Mouse (Mus musculus): ENCODE measurements around the gene Mcrip2.
"Not testable (repeated sequence)": the region's sequence is repeated elsewhere in the genome, so short reads cannot be mapped to it uniquely, and the experiment has no call there.

Mcrip2 gene

DNA sequence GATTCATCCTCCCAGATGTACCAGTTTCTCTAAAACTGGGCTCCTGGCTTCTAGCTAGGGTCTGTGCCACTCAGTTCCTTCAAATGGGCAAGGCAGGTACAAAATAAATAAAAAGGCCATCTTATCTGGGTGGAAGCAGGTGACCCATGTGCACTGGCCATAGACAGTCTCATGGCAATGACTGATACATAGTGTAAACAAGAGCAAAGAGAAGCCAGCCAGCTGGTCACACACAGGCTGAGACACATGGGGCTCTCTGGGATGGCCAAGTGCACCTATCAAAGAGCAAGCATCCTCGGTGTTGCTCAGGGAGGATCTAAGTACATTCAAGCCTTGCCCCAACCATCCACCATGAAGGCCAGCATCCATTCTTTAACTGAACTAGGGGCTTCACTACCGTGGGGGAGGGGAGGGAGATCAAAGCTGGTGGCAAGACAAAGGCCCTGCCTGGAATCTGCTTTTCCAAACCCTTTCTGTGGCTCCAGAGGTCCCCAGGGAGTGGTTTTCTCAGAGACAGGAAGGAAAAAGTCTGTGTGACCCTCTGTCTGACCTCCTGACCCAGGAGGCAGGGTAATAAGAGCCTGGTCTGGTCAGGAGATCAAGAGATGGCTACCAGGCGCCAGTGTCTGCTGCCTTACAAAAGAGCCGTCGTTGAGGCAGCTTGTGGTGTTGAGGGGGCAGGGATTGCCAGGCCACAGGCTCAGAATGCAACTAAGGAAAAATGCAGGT is 12.5 kb upstream of the Mcrip2 start:
- peak; percentile 76 for DNase-seq (ENCODE audit: extremely low spot score, low spot score)

DNA sequence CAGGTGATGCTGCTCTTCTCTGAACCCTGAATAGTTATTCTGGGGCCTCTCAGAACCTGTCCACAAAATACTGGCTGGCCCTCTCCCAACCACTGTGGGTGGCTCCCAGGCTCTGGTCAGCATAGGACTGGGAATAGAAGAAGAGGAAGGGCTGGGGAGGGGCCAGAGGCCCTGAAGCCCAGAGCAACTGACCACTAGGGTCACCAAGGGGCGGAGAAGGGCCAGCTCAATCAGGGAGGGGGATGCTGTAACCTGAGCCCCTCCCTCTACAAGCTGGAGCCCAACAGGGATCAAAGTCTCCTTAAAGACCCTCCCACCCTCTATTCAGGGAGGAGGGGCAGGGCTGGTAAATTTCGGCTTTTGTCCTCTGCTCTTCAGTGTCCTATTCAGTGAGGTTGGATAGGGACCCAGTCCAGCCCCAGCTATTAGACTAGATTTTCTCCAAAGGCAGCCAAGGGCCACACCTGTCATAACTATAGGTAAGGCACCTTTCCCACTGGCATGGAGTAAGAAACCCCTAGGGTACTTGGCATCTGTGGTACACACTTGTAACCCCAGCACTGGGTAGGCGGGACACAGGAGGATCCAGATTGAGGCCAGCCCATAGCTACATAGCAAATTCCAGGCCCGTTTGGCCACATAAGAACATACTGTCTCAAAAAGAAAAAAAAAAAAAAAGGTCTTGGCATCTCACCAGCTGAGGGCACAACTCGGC is 11.8 kb upstream of the Mcrip2 start, which contains the start of gene Wfikkn1:
Wfikkn1 (minus strand) TSS at position 663 of the 715 bp plus-strand sequence.
- peak; percentile 52 for DNase-seq (ENCODE audit: extremely low spot score, low spot score)

DNA sequence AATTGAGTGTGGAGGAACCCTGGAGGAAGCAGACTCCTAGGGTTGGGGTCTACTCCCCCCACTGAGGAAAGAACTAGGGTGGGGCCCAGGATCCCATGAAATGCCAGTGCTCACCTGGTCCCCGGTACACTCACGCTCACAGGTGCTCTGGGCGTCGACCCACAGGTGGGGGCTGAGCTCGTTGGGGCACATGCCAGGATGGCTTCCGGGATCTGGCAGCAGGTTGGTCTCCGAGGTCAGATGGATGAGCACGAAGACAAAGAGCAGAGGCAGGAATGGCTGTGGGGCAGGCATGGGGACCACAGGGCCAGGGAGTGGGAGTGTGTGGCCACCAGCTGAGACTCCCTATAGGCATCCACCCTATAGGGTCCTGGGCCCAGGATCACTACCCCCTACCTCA is 11.2 kb upstream of the Mcrip2 start:
- DNase-seq (ENCODE audit: extremely low spot score, low spot score): no peak

DNA sequence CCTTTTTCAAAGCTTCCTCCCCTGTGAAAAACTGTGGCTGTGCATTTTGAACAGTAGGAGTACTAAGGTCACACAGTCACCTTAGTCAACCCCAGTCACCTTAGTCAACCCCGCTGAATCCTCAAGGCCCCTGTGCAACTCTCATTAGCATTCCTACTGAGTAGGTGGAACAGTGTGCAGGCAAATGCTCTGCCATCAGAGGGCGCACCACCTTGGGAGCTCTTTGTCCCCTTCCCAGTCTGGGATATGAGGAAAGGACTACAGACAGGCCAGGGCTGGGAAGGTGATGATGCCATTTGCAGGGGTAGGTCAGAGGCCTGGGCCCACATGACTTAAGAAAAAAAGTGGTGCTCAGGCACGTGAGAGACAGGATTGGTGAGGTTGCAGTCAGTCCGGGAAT is 10.7 kb upstream of the Mcrip2 start:
- no peak for DNase-seq (ENCODE audit: extremely low spot score, low spot score)

DNA sequence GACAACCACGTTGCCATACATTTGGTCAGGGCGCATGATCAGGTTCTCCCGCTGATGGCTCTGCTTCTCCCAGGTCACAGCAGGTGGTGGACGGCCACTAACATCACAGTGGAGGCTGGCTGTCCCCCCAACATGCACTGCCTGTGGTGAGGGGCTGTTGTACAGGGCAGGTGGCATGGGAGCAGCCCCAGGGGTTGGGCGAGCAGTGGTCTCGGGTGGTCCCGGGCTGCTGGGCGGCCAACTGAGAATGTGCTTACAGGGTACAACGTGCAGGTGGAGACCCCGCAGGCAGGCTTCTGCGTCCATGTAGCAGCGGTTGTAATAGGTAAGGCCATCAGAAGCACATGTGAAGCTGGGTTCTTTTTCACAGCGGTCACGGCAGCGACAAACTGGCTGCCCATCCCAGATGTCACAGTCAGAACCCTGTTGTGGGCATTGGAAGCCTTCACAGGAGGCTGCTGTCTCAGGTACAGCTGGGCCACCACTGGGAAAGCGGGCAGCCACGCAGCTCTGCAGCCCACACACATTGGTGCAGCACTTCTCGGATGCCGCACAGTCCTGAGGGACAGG is 10.1 kb upstream of the Mcrip2 start:
- no peak for DNase-seq (ENCODE audit: extremely low spot score, low spot score)

DNA sequence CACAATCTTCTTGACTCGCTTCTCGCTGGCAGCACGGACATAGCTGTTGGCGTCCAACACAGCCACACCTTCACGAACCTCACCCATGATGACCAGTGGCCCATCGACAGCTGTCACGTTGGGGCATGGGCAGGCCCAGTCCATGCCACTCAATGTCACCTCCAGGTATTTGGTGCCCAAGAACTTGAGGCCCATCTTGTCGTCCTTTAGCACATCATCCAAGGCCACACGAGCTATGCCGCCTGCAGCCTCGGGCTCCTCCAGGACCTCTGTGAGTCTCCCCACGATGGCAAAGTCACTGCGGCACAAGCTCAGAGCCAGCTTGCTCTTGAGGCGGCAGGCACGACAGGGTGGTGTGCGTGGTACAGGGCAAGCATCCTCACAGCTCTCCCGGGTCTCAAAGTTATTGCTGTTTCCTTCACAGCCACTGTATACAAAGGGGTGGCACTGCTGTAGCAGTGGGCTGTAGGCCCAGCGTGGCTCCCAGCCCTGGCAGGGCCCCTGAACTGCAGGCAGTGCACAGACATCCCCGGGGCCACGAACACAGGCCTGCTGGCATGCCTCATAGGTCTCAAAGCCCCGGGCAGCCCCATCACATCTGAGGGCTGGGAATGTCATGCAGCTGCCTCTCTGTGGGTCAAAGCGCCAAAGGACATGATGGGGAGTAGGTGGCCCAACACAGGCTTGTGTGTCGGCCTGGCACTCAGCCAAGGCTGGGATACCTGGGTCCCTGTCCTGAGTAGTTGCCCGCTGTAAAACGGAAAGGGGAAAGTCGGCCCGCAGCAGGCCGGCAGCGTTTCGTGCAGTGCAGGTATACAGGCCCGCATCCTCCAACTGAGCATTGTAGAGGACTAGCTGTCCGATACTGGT is 9.4 kb upstream of the Mcrip2 start:
- DNase-seq (ENCODE audit: extremely low spot score, low spot score): no peak

DNA sequence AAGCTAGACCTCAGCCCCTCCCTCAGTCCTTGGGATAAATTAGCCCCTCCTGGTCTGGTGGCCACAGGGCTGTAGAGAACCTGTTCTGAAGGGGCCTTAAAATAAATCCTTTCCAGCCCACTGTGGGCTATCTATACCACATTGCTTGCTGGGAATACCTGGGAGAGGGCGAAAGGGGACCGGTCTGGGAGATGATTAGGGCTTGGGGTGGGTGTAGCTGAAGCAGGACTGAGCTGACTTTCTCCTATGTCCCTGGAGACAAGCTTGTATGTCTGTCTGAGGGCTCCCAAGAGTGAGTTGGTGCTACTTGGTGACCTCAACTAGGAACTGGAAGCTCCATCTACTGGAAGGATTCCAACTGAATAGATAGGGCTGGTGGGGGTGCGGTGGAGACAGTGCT is 8.5 kb upstream of the Mcrip2 start:
- no peak for DNase-seq (ENCODE audit: extremely low spot score, low spot score)

DNA sequence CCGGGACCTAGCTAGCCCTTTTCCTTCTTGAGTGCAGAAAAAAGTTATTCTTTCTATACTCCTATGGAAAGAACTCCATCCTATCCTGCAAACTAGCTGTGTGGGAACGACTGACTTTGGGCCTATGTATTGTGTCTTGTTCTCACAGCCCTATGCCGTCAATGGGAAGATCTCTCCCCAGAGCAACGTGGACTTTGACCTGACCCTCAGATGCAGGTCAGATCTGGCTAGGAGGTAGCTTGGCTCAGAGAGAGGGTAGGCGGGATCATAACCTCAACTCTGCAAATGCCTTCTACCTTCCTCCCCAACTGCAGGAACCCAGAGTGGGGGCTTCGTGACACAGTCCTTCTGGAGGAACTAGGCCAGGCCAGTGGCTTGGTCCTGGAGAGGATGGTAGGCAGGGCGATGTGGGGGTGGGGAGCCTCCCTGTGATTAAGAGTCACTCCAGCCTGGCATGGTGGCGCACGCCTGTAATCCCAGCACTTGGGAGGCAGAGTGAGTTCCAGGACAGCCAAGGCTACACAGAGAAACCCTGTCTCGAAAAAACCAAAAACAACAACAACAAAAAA is 7.9 kb upstream of the Mcrip2 start:
- DNase-seq (ENCODE audit: extremely low spot score, low spot score): no peak

DNA sequence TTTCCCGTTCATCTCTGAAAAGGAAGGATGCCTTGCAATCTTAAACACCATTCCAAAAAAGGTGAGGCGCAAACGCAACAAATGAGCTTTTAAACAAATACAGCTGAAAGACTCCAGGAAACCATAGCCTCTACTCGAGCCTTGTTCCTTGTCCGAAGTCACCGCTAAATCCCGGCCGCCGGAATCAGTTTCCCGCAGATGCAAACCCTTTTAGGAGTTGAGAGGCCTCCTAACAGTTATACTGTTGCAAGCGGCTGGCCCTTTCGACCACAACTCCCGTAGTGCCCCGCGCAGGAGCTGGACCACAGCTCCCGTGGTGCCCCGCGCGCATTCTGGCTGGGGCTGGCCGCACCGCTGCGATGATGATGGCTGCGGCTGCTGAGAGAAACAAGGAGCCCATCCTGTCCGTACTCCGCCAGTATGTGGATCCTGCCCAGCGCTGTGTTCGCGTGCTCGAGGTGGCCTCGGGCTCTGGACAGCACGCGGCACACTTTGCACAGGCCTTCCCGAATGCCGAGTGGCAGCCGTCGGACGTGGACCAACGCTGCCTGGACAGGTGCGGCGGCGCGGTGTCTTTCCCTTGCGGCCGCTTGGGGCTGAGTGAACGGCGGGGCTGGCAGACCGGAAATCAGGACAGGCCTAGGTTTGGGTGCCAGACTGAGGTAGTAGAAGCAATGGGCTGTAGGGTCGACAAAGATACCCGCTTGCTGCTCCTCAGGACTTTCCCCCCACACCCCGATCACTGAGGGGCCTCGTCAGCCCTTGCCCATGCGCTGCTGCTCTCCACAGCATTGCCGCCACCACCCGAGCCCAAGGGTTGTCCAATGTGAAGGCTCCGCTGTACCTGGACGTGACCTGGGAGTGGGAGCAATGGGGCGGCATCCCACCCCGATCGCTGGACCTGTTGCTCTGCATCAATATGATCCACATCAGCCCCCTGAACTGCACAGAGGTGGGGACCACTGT is 6.9 kb upstream of the Mcrip2 start:
- peak; percentile 90 for DNase-seq (ENCODE audit: extremely low spot score, low spot score)

DNA sequence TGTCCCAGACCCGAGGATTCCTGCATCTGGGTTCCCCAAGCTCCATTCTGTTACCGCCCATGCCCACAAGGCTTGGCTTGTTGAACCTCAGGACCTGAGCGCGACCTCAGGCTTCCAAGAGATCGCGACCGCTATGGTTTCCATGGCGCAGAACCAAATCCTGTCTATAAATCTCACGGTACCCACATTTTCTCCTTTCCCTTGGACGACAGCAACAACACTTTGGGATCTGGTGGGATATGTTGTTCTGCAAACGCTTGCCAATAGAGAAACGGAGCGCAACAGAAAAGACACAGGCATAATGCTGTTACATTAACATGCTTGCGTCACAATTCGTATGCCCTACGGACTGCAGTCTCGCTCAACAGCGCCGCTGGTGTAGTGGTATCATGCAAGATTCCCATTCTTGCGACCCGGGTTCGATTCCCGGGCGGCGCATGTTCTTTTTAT is 6.2 kb upstream of the Mcrip2 start, which contains the start of gene Mettl26:
Mettl26 (plus strand) TSS at position 354 of the 450 bp plus-strand sequence.
- peak; percentile 98 for DNase-seq (ENCODE audit: extremely low spot score, low spot score)

DNA sequence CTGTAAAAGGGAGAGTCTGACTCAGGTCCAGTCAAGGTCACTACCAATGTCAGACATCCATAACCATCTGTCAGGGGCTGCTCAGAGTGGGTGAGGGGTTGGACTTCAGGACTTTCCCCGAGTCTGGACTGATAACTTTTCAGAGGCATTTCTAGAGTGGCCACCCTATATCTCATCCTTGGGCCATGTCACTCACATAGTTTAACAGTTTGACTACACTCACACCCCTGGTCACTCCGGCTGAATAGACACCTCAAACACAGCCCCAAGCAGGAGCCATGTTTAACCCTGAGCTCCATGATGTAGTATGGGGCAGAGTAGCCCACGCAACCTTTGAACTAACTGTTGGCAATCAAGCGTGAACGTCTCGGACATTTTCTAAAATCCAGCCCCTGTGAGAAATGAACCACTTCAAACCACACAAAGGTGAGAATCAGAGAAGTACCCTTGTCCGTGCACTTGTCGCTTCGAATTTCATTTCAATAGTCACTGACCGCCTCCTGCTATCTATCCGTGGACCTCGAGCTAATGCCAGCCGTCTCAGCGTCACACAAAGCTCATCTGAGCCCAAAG is 5.7 kb upstream of the Mcrip2 start:
- peak; percentile 23 for DNase-seq (ENCODE audit: extremely low spot score, low spot score)

DNA sequence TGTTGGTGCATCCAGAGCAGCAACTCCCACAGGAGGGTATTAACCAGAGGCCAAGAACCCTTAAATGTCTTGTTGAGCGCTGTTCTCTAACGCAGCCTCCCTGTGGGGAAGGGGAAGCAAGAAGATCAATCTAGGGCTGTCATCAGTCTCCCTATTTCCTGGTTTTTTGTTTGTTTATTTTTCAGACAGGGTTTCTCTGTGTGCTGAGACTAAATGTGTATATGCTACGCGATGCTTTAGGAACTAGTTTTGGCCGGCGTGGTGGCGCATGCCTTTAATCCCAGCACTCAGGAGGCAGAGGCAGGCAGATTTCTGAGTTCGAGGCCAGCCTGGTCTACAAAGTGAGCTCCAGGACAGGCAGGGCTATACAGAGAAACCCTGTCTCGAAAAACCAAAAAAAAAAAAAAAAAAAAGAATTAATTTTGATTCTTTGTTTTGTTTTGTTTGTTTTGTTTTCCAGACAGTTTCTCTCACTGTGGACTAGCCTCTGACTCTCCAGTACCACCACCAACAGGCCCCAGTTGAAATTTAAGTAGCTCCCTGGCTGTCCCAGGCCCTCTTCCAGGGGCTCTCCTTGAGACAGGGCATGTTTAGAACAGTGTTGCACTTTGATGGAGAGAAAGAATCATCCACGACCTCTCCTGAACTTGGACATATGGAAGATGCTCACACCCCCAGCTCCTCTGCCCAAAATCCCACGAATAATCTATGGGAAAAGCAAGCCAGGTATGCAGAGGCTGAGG is 5.0 kb upstream of the Mcrip2 start:
- DNase-seq (ENCODE audit: extremely low spot score, low spot score): no peak

DNA sequence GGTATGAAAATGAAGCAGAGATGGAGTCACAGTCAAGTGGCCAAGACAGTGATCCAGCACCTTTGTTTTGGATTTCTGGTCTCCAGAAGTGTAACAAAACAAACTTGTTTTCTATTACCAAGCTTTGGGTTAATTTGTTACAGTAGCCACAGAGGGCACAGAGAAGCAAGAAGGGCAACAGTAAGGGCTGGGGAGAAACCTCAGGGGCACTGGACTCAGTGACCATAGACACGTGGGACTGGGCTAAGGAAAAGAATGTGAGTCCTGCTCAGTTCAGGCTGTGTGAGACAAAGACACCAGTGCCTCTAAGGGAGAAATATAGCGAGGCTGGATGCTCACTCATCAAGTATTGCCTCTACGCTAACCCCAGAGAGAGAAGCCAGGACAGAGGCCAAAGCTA is 4.1 kb upstream of the Mcrip2 start:
- DNase-seq (ENCODE audit: extremely low spot score, low spot score): no peak

DNA sequence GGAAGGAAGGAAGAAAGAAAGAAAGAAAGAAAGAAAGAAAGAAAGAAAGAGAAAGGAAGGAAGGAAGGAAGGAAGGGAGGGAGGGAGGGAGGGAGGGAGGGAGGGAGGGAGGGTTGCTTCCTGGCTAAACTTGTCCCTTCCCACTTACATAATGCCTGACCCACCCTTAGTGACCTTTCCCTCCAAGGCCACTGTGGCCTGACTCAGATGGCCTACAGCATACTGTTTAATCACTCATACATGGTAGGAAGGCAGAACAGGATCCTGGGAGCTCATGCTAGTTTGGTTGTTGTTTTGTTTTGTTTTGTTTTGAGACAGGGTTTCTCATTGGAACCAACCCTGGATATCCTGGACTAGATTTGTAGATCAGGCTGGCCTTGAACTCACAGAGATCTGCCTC is 3.0 kb upstream of the Mcrip2 start:
- DNase-seq (ENCODE audit: extremely low spot score, low spot score): not testable (repeated sequence)

DNA sequence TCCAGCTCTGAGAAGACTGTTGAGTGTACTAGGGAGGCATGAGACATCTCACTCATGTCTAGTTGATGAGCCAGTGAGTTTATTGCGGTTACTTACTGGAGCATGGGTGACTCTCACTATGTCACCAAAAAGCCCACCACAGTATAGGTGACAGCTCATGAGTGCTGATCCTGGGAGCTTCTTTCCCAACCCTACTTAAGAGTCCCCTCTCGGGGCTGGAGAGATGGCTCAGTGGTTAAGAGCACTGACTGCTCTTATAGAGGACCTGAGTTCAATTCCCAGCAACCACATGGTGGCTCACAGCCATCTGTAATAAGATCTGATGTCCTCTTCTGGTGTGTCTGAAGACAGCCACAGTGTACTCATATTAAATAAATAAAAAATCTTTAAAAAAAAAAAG is 1.4 kb upstream of the Mcrip2 start:
- no peak for DNase-seq (ENCODE audit: extremely low spot score, low spot score)

DNA sequence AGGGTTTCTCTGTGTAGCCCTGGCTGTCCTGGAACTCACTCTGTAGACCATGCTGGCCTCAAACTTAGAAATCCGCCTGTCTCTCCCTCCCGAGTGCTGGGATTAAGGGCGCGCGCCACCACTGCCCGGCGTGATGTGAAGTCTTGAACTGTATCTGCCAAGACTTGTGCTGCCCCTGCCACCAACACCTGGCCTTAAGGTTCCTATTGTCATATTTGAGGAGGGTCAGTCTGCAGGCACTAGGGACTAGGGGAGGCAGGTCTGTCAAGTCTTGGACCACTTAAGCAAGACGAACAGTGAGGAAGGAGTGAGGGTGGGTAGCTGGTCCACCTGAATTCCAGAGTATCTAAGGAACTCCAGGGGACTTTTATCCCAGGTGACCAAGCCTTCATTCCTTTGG is 934 bp upstream of the Mcrip2 start:
- DNase-seq (ENCODE audit: extremely low spot score, low spot score): no peak

DNA sequence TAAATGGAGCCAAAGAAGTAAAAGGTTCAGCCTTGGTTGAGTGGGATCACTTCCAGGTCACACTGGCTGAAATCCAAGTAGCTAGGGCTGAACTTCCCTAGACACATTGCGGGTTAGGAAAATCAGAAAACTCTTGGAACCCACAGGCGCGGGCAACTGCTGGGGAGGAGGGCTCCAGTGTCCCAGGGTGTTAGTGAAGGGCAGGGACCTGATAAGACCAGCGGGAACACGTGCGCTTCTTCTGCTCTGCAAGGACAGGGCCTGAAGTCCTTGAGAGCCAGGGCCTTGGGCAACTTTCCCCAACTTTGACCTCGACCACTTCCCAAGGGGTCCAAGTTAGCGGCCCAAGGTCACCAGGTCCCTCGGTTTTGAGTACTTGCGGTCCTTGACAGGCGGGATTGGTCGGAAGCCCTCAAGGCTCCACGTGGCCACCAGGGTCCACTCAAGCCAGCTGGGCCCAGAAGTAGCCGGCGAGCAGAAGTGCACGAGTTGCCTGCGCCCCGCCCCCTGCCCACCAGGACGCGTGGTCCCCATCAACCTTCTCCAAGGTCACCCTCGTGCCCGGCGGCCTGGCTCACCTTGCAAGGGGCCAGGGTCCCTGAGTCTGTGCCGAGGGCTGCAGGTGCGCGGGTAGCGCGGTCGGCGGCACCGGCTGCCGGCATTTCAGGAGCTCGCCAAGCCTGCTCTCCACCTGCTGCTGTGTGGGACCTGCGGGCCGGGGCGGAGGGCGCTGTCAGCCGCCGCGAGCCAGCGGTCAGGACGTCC is 546 bp downstream of the Mcrip2 start:
- peak; percentile 82 for DNase-seq (ENCODE audit: extremely low spot score, low spot score)

DNA sequence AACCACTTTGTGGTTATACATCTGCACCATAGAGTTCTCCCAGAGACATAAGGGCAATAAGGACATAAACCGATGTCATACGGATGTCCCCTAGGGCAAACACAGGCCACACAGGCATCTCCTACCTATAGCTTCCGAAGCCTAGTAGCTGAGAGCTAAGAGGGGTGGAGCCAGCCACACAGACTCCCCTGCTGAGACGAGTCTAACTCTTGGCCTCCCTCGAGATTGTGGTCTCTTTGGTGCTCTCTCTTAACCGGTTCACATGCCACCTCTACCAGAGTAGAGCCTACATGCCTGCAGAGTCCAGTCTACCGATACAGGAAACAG is 1.1 kb downstream of the Mcrip2 start:
- no peak for DNase-seq (ENCODE audit: extremely low spot score, low spot score)
